Mouse (Mus musculus) cerebellum, adult (tissue): ENCODE results near the gene Has3.
"Not testable (repeated sequence)": the region's sequence is repeated elsewhere in the genome, so short reads cannot be mapped to it uniquely, and the experiment has no call there.

Experiments used
- ATAC-seq: cut with Nextera tagmentation; 2 replicates; pipeline ENCODE4 v1.9.2; 2017; ENCODE audit warnings: mild to moderate bottlenecking, moderate library complexity, mixed read lengths; ENCODE audit not compliant: insufficient number of reproducible peaks, low FRiP score, low TSS enrichment

Gene Has3

DNA sequence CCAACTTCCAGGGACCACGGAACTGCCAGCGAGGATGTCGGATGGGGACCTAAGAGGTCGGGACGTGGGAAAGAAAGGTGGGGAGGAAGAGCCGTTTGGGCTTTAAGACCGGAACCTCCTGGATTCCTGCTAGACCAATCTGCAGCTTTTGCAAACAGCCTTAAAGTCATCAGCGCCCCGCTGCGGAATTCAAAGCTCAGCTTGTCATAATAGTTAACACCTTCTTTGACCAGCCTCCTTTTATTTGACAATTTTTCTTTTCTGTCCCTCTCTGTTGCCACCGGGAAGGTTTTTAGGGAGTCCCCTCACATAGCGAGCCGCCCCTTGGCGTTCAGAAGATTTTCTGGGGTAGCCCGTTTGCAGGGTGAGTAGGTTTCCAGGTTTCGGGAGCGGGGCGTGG is at the start of gene Has3:
Has3 (plus strand) TSS at position 192 of the 400 bp plus-strand sequence.
- ATAC-seq = no peak

DNA sequence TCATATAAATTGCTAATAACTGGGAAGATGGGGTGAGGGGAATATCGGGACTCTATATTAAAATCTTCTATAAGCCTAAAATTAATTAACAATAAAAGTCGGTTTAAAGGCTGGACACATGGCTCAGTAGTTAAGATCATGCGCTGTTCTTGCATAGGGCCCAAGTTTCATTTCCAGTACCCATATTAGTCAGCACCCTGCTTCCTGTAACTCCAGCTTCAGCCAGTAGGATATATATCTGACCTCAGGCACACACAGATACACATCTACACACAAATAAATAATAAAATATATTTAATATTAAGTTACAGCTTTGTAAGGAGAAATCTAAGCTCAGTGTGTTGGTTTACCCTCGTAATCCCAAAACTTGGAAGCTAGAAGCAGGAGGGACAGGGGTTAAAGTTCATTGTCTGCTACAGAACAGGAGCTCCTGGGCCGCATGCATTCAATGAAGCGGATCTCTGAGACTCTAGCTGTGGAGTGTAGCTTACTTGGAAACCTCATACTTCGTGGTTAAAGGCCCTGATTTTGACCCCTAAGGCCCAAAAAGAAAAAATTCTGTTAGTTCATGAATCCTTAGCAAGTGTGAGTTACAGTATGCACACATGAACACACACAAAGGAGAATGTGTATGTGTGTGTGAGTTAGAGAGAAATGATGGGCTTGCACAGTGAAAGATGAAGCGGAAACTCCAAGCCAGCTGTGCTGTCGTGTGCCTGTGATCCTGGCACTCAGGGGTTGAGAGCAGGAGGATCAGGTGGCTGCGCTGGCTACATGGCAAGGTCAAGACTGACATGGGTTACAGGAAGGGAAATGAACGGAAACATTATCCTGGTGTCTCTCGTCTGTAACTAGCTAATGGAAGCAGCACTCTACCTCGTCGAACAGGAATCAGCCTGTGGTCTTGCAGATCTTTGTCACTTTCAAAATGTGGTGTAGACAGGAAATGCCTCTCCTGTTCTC is 49.2 kb upstream of the Has3 start:
- no peak for ATAC-seq

DNA sequence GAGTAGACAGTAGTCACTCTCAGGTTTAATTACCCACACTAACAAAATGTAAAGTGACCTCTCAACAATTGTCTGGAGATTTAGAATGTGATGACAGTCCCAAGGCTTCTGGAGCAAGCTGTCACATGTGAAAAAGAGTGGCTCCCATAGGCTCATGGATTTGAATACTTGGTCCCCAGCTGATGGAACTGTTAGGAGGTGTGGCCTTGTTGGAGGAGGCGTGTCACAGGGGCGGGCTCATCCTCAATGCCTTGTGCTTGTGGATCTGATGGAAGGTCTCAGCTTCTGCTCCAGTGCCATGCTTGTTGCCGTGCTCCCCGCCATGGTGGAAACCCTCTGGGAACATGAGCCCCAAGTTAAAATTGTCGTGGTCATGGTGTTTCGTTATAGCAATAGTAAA is 41.1 kb upstream of the Has3 start:
- ATAC-seq = no peak

DNA sequence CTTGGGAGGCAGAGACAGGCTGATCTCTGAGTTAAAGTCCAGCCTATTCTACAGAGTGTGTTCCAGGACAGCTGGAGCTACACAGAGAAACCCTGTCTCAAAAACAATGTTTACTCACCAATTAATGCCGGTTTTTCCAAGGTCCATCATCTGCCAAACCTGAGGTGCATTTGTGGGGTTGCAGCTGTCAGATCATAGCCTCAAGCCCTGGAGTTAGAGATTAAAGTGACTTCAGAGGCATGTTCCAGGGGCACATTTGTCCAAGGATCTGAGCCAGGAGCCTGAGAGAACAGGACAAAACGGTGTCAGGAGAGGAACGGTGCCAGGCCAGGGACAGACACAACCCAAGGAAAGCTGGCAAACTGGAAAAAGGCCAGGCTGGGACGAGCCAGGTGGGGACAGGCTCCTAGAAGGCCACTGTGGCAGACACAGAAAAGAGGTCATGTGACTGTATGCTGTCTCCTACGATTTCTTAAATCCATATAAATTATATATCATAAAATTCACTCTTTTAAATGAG is 40.5 kb upstream of the Has3 start:
- ATAC-seq = peak; percentile 82

DNA sequence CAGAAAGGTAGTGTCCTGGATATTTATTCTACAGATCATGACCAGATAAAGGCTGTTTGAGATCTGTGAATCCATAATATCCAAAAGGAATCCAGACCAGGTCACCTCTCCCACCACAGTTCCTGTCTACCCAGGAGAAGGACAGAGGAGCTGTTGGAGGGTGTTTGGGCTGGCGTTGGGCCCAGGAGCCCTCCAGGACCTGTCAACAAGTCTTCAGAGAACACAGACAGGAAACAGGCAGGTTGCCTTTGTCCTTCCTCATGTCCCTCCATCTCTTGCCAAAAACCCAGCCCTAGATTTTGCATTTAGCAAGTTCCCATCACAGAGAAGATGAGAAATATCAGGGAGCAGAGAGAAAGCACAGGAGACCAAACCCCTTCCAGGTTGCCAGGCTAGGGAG is 35.1 kb upstream of the Has3 start:
- no peak for ATAC-seq

DNA sequence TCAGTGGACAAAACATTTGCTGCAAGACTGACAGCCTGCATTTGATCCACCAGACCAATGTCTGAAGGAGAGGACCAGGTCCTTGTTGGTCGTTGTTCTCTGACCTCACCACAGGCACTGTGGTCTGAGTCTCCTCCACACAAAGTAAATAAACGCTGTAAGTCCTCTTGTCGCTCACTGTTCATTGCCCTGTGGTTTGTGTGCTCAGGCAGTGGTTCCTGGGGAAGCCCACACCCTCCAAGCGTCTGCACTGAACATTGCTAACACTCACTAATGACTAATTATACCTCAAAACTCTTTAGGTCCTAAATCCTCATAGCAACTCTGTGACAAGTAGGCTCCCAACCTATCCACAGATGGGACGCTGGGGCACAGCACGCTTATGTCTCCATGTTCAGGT is 33.5 kb upstream of the Has3 start:
- no peak for ATAC-seq

DNA sequence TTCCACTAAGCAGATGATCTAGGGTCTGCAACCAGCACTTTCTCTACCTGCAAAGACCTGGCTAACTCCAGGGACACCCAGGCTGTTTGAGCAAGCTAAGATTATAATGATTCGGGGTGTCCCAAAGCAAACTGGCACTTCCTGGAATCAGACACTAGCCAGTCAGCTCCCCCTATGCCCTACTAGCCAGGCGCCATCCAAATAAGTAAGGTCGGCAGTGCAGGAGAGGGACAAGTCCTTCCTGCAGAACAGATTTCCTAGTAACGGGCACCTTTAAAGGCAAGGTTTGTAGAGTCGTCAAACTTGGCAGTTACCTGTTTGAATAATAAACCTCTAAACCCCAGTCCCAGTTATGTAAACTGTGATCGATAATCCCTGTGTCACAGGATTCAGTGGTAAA is 31.2 kb upstream of the Has3 start:
- ATAC-seq = no peak

DNA sequence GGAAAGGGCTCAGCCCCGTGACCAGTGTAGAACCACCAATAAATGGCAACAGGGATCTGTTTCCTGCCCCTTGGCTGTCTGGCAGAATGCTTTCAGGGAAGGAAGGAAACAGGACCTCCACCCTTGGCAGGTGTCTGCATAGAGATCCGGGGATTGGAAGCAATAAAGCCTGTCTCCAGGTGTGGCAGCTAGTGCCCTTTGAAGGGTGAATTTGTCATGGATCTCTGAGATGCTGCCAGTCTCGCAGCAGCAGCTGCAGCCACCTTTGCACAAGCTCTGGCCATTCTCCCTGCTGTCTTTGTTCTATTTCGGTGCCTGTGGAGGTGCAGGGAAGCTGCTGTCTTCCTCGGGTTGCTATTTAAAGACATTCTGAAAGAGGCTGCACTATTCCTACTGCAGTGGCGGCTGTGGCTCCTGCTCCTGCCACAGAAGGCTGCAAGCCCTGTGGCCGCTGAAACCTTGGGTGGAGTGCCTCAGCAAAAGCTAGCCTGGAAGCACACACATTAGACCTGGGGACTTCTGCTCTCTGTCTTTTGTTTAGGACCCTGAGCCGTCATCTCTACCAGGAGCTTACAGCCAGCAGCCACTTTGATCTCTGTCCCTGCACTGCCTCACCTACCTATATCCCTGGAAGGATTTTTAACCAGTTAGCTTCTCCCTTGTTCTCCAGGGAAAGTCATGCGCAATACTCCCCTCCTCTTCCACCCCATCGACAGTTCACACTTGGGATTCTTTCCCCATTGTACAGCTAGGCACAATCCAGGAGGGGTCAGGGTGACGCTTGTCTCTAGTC is 30.6 kb upstream of the Has3 start:
- peak; percentile 69; the same call in 1 of the 2 replicates for ATAC-seq

DNA sequence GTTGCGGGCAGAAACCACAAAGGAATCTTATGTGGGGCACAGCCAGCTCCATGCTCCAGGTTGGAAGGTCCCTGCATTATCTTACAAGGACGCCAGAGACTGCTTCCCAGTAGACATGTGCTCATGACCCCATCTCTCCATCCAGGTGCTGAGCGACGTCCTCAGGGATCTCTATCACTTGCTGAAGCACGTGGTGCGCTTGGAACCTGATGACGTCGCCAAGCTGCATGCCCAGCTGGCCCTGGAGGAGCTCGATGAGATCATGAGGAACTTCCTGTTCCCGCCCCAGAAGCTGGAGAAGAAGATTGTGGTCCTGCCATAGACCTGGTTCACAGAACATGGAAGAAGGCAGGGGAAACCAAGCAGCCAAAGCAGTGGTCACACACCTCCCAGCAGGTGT is 20.0 kb upstream of the Has3 start:
- no peak for ATAC-seq

DNA sequence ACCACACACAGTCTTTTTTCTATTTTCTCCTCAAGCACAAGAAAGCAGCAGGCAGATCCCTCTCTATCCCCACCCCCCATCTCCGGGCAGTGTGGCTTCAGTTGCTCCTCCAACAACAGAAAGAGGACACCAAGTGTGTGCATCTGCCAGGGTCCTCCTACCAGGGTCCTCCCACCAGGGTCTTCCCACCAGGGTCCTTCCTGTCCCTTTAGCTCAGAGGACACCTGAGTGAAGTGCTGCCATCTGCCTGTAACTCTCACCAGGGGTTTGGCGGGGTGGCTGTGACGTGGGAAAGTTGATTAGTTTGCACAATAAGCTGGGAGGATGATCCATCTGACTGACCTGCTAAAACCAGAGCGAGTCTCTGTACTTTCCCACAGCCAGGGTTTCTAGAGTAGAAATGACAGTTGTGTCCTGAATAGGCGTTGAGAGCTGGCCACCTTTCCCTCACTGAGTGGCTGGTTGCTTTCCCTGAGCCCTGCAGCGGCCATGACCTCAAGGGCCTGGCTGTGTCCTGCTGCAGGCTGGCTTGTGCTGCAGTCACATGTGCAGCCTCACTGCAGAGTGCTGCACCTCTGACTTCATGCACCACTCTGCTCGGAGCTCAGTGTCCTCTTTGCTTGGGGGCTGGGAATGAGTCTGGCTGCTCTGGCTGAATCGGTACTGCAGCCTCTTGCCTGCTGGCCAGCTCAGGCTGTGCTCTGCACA is 15.4 kb upstream of the Has3 start:
- ATAC-seq = peak; percentile 31; the same call in 1 of the 2 replicates

DNA sequence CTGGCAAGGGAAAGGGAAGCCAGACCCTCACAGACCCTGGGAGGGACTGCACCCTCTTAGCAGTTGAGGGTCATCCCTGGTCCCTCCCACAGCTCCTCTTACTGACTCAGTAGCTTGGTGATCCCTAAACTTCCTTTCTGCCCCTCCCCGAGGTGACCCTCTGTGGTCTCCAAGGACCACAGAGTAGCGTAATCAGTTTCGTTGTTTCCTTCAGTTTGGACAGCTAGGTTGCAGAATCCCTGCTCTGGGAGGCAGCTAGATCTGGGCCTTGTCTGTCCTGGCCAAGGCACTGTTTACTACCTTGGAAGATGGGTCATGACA is 14.8 kb upstream of the Has3 start:
- ATAC-seq = no peak

DNA sequence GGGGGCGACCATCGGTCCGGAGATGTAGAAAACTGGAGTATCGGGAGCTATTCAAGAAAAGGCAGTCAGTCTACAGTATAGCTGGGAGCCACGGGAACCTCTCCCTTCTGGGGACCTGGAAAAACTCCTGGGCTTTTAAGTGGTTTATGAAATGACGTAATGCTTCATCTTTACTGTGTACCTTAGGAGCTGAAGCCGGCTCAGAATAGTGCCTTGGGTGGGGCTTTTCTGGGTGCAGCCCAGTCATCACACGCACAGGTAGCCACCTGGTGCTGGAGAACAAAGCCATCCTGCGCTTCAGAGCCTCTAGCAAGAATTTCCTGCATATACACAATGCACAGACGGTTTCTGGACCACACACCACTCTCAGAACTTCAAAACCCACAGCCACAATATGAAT is 7.2 kb upstream of the Has3 start:
- ATAC-seq = no peak

DNA sequence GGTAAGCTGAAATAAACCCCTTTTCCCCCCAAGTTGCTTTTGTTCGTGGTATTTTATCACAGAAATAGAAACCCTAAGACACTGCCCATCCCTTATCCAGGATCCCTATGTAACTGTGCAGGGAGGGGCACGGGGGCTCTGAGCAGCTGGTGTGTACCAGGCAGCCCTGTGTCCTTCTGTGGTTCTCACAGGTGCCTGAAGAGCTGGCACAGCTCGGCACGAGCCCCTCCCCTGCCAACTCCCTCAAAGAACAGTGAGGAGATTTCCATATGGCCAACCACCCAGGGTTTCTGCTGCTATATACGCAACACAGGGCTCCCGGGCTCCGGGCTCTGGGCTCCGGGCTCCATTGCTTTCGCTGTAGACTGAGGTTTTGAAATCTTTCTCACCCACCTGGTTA is 4.7 kb upstream of the Has3 start:
- ATAC-seq = 0 out of 2 replicates have a peak, but pooled peaks have one; percentile 33

DNA sequence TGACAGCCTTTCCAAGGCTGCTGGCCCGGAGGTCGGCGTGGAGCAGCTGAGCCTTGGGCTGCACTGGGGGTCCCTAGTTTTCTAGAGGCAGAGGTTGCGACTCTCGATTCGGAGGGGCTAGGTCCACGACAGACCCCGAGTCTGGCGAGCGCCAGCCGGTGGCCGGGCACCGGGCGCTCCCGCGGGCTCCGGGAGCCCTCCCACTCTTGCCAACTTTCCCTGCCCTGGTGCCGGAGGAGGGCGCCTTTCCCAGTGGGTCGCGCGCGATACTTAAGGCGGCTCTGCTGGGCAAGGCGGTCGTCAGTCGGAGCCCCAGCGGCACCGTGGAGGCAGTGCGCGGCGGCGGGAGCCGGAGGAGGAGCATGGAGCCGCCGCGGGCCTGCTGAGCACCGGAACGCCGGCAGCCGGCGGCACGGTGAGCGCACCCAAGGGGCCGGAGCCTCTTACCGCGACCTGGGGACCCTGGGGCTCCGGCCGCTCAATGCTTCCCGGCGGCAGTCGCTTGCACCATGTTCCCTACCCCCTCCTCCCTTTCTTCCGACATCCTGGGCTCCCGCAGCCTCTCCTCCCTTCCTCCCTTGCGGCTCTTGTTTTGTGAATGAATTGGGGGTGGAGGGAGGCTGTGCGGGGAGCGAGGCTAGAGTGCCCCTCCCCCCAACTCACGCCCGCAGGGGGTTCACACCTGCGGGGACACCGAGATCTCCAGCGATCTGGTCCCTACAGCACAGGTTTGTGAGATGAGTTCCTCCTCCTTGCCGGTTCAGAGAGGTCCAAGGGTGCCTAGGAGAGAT is 690 bp downstream of the Has3 start:
- ATAC-seq = peak; percentile 43; the same call in 1 of the 2 replicates

DNA sequence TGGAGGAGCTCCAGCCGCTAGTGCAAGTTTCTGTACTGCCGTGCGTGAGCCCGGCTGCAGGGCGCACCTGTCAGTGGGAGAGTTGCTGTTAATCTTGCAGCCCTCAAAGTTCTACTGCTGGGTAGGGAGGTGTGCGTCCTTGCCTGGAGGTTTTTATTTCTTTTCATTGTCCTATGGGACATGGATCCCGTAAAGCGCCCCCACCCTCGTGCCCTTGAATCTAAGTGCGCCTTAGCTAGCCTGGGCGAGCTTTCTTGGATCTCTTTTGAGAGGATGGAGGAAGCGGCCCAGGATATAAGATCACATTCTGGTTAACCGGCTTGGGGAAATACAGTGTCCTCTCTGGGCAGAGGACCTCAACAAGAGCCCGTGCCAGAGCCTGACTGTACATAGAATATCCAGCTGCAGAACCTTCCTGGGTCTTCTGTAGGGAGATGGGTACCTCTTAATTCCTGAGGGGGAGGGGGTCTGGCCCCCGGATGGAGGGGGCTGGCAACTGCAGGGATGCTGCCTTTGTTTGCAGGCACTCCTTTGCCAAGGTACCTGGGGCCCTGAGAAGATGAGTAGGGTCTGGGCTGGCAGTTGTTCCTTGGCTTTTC is 1.4 kb downstream of the Has3 start:
- ATAC-seq = 0 out of 2 replicates have a peak, but pooled peaks have one; percentile 31

DNA sequence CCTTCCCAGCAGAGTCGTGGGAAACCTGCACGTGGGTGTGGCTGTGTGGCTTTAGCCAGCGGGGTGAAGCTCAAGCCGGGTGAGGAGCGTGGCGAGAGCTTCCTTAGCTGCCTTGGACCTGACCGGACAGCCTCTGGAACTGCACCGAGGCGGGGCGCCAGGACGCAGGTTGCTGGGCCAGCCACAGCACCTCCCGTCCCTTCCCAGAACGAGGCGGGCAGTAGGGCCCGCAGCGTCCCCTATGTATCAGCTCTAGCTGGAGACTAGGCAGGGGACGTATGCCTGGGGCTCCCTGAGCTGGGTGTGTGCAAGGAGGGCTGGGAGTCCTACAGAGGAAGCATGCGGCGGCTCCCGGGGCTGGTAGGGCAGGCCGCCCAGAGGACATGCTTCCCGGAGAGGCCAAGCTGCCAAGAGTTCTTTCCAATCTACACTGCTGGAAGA is 1.9 kb downstream of the Has3 start:
- ATAC-seq = peak; percentile 36

DNA sequence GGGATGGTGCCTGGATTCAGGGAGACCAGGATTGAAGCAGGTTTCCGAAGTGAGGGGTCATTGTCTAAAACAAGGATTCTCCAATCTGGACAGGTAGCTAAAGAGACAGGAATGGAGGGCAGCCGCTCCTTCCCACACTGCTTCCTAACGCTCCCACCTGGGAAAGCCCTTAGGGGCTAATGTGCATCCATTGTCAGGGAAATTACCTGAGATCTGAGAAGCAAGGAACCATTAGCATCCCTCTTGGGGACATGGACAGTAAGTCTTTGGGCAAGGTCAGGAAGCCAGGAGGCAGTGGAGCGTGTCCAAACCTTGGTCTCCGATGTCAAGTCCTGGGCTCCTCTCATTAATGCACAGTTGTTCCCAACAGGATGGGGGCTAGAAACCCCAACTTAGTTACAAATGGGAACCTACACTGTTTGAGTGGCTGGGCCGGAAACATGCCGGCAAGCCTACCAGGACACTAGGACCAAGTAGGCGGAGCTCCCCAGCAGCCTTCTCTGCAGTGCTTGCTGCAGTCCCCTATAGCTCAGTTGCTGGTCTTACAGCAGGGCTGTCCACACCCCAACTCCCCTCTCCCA is 2.5 kb downstream of the Has3 start:
- no peak for ATAC-seq

DNA sequence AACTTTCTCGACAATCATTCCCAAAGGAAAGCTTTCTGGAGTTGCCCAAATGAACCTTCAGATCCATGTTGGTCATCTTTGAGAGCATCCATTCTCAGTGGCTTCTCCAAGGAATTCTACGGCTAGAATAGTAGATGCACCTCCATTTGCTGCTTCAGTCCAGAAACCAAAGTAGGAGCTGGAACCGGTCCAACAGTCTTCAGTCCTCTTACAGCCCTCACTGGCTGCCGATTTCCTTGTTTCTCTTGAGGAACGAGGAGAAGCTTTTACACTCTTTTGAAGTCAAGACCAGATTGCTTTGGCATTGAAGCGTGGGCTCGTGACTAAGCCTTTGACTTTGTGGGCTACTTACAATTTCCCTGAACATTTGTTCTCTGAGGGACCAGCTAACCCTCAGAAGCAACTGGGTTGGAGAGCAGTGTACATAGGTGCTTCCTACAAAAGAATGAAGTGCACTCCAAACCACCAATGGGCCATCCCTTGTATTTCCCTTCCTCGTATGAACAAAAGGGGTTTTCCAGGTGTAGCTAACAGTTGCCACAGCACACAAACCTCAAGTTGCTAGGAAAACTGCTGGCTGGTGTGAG is 10.2 kb downstream of the Has3 start:
- no peak for ATAC-seq

DNA sequence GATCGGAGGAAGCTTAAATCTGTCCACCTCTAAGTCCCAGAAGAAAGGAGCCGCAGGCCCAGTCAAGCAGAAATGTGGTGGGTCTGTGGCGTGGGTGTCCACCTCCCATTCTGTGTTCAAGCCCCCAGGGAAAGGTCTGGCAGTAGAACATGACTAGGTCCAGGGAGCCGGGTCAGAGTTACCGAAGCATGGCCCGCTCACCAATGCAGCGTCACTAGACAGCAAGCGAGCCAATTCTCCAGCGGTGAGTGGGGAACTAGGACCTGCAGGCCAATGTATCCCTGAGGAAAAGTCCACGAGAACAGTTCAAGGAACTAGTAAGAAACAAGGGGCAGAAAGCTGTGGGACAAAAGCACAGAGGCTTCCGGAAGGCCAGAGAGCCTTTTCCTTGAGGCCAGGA is 14.1 kb downstream of the Has3 start:
- ATAC-seq = not testable (repeated sequence)
